Mouse (Mus musculus) C2C12 (cell line): ENCODE results near the gene Gm12216.

Experiments used
- CEBPB ChIP-seq: IDR thresholded peaks from one replicate; pipeline ENCODE4 v1.6.1; 2011; ENCODE audit warnings: low read depth, mild to moderate bottlenecking, control low read depth, moderate library complexity
- CTCF ChIP-seq: IDR thresholded peaks from one replicate; pipeline ENCODE4 v1.5.1; 2011; ENCODE audit not compliant: control insufficient read depth, insufficient read depth, insufficient read length

- no peak for TF ChIP-seq CEBPB
- no peak for TF ChIP-seq CTCF
Observed at GRCm38 (mm10) chr11:53773087-53773486, 86.0 kb downstream of the Gm12216 start, which contains the start of gene Gm17334.
